Mouse (Mus musculus) brain, embryonic 14.5 days (tissue): Measurements from ENCODE around the gene Tsc22d1. TPM values are rescaled to one million over a fixed set of nuclear protein-coding genes. Genes with fewer than 3 reads are reported as not detected.

Experiments used
- DNase-seq: peaks from one replicate; pipeline ENCODE4 v3.0.0-alpha.2; 2011; ENCODE audit warnings: low read depth
- CTCF ChIP-seq: fragments of 200-500 bp; IDR thresholded peaks from 2 replicates; pipeline ENCODE4 v1.5.1; 2012; ENCODE audit warnings: inconsistent platforms, mild to moderate bottlenecking, moderate library complexity, borderline replicate concordance; ENCODE audit not compliant: insufficient read depth, insufficient read length; ENCODE audit errors: extremely low read depth
- POLR2A ChIP-seq: fragments of 200-500 bp; IDR thresholded peaks from 2 replicates; pipeline ENCODE4 v1.6.1; 2012; ENCODE audit warnings: mild to moderate bottlenecking, inconsistent platforms, borderline replicate concordance; ENCODE audit not compliant: poor library complexity, insufficient read depth, insufficient read length, severe bottlenecking; ENCODE audit errors: extremely low read depth
- polyA plus RNA-seq: library from polyadenylated mRNA; depleted of rRNA; stranded (reverse); fragments of >200 nt; gene quantifications from 2 replicates; pipeline ENCODE4 v1.2.3, GENCODE M21; 2012

The Tsc22d1 gene
- polyA plus RNA-seq, 1 experiment = 563 TPM

DNA sequence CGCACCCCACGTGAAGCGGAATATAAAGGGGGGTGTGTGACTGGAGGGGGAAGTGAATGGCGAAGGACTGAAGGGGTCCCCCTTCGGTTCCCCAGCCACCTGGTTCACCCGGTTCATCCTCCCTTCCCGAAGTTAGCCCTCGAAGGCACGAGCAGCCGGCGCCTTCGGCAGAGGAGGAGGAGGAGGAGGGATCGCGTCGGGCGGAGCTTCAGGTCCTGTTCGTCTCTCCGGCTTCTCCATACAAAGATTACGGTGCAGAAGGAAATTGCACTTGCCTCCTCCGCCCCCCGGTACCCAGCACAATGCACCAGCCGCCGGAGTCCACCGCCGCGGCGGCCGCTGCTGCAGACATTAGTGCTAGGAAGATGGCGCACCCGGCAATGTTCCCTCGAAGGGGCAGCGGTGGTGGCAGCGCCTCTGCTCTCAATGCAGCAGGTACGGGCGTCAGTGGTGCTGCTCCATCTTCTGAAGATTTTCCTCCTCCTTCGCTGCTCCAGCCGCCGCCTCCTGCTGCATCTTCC is 1.1 kb downstream of the Tsc22d1 start:
- TF ChIP-seq CTCF (no peak), POLR2A (no peak)
- DNase-seq = peak; percentile 83

DNA sequence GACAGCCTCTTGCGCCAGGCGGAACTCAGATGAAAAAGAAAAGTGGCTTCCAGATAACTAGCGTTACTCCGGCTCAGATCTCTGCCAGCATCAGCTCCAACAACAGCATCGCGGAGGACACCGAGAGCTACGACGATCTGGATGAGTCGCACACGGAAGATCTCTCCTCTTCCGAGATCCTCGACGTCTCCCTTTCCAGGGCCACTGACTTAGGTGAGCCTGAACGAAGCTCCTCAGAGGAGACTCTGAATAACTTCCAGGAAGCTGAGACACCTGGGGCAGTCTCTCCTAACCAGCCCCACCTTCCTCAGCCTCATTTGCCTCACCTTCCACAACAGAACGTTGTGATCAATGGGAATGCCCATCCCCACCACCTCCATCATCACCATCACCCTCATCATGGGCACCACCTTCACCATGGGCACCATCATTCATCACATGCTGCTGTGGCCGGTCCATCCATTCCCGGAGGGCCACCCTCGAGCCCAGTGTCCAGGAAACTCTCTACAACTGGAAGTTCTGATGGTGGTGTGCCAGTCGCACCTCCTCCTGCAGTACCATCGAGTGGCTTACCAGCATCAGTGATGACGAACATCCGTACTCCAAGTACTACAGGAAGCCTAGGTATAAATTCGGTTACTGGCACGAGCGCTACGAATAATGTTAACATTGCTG is 1.7 kb downstream of the Tsc22d1 start:
- no peak for DNase-seq
- no peak for TF ChIP-seq POLR2A
- TF ChIP-seq CTCF = no peak

DNA sequence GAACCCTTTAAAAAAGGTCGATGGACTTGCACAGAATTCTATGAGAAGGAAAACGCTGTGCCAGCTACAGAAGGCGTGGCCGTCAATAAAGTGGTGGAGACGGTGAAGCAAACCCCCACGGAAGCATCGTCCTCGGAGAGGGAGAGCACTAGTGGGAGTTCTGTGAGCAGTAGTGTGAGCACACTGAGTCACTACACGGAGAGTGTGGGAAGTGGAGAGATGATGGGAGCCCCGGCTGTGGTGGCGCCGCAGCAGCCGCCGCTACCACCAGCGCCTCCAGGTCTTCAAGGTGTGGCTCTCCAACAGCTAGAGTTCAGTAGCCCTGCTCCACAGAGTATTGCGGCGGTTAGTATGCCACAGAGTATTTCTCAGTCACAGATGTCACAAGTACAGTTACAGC is 2.6 kb downstream of the Tsc22d1 start:
- TF ChIP-seq CTCF (no peak), POLR2A (no peak)
- no peak for DNase-seq

DNA sequence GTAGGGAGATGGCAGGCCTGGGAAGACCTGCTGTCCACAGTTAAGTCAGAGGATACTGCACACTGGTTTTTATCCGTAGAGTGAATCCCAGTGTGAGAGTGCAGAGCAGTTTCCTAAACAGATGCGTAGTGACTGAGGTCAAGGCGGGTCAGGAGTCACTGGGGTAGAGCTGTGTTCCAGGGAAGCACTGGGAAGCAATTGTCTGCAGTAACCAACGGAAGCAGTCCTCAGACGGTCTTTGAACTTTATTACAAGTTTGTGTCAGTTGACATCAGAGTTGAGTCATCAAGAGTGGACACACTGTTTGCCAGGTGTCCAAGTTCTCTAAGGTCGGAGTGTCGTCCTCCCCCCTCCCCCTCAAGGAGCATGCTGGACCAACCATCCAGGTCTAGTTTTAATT is 6.0 kb downstream of the Tsc22d1 start:
- no peak for TF ChIP-seq CTCF
- TF ChIP-seq POLR2A = no peak
- no peak for DNase-seq

DNA sequence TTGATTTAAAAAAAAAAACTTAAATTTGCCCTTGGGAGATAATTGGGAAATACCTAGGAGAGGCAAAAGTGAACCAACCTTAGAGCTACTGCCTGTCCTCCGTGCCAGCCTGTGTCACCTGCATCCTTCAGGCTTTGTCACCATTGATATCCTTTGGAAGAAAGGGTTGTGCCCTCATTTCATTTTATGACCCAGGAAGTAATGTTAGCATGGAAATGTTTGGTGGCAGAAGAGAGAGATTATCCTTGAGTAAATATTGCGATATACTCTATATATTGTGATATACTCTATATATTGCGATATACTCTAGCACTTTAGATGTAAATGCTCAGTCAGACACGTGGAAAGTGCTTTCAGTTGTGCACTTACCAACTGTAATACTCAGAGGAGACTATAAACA is 6.4 kb downstream of the Tsc22d1 start:
- TF ChIP-seq CTCF (no peak), POLR2A (no peak)
- no peak for DNase-seq

DNA sequence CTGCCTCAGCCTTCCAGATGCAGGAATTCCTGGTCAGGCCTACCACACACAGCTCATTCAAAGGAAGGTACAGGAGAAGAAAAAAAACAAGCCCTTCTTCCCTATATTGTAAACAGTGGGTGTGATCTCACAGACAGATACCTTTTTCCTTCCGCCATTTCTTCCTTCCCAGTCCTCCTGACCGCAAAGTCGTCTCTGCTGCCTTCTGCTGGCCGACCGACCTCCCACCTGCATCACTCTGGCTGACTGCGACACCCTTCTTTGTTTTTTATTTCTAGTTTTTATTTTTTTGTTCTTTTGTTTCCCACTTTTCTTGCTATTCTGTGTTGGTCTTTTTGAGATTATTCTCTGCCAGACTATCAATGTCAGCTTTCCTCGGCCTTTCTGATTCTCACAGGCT is 10.7 kb downstream of the Tsc22d1 start:
- no peak for TF ChIP-seq CTCF
- TF ChIP-seq POLR2A = no peak
- DNase-seq = no peak

DNA sequence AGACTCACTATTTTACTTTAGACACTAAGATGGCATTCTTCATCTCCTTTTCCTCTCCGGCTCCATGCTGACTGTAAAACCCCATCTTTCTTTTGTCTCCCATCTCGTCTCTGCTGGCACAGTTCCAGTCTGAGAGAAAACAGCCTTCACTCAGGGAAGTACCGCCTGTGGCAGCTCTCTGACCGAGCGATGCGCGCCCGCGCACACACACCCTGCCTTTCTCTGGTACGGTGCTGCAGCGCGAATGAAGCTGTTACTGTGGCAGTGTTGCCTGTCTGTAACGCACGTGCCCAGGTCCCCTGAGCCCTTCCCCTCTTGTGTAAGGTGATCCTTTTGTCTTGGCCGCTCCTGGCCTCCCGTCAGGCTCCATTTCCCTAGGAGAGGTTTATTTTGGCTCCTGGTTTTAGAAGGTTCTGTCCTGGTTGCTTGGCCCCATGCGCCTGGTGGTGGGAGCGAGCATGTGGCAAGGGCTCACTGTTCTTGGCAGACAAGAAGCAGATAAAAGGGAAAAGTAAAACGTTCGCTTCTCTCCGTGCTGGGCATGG is 11.3 kb downstream of the Tsc22d1 start:
- peak; percentile 65 for DNase-seq
- TF ChIP-seq POLR2A (no peak), CTCF (no peak)

DNA sequence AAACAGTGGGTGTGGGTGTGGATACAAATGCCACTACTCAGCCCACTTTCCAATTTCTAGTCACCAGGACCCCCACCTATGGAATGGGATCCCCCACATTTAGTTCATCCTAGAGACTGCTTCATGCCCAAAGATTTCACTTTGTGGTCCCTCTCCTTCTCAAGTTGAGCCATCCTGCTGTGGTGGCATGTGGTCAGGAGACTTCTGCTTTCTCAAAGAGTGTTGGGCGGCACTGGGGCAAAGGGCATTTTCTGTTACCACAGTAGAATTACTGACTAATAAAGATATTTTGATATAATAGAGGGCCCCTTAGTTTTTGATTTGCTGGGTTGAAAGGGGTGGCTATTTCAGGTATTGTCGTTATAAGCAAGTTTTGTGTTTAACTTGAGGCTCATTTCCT is 14.1 kb downstream of the Tsc22d1 start:
- DNase-seq = no peak
- TF ChIP-seq CTCF (no peak), POLR2A (no peak)

DNA sequence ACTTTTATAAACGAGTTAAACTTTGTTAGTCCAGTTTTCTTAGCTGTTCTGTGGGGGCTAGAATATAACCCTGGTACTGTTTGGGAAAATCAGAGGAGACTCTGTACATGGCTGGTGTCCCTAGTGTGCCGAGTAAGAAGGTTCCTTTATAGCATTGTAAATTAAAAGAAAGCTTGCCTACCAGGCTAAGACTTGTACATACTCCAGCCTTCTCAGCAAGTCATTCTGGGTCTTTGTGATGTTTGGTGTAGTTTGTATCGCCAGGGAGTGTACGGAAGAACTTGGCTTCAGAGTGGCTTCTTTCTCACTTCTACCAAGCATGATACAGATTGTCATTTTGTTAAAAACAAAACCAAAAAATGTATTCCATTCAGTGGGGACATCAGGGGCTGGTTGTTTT is 17.2 kb downstream of the Tsc22d1 start:
- no peak for TF ChIP-seq CTCF
- TF ChIP-seq POLR2A = no peak
- DNase-seq = no peak

DNA sequence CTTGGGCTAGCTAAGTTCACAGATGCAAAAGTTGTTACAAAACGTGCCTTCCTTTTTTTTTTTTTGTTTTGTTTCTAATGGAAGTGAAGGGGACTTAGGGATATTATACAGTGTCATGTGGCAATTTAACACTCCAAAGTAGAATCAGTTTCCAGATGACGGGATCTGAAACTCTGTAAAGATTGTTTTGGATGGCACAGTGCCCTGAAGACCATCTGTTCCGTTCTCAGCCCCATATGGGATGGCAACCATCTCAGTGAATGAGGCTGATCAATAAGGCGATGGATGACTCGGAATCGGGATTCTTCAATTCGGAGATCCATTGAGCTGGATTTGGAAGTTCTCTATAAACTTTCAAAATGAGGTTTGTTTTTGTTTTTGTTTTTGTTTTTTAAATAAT is 17.6 kb downstream of the Tsc22d1 start:
- no peak for TF ChIP-seq POLR2A
- DNase-seq = peak; percentile 83

DNA sequence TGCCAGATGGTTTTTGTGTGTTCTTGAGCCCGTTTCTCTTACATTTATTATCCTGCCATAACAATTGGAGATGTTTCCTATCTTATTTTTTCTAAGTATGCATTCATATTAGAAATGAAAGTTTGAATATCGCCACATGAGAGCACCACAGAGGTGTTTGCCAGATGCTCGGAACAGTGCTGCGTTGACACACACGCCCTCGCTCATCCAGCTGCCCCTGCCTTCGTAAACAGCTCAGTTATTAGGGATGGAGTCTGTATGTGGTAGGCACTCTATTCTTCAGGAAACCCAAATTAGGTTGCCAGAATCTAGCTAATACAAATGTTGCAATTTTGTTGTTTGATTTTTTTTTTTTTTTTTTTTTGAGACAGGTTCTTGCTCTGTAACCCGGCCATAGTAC is 18.1 kb downstream of the Tsc22d1 start:
- no peak for TF ChIP-seq POLR2A
- TF ChIP-seq CTCF = no peak
- no peak for DNase-seq

DNA sequence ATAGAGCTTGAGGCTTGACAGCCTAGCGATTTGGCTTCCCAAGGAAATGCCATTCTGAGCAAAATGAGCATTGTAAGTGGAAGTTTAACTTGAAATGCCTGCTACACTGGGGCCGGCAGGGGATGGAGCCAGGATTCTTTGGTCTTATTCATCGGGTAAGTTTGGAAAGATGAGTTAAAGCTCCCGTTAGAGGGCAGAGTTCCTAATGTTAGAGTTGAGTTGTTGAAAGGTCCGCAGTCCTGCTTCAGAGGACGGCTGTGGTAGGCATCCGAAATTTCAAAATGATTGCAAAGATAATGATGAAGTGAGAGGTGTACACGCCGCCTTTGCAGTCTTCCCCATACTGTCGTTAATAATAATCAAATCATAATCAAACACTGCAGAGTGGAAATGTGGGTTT is 27.4 kb downstream of the Tsc22d1 start:
- no peak for TF ChIP-seq CTCF
- TF ChIP-seq POLR2A = no peak

DNA sequence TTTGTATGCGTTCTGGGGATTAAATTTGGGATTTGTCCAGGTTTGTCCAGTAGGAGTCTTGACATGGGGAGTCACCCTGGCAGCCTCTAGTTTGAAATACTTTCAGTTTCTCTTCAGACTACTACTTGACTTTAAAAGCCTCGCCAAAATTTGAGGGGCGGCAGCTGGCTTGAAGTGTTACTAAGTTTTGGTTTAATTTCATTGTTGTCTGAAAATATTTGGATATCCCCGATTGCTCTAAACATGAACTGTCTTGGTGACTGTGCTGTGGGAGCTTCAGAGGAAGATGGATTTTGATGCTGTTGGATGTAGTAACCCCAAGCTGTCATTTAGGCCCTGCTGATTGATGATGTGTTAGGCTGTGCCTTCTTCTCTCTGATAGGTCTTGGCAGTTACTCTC is 34.2 kb downstream of the Tsc22d1 start:
- DNase-seq = no peak
- TF ChIP-seq POLR2A (no peak), CTCF (no peak)

More for the DNA sequence above, 27.4 kb downstream of the Tsc22d1 start:
- no peak for DNase-seq
